Mouse (Mus musculus): Measurements from ENCODE around the gene Angptl3. TPM values are rescaled to one million over a fixed set of nuclear protein-coding genes. Genes with fewer than 3 reads are reported as not detected.
A peak's percentile ranks its signal among the peaks of the same experiment; 100 is the strongest.

Gene Angptl3
- total RNA-seq (2021), result 1 to 10 TPM; 3.2 to 3.7 TPM

- intact Hi-C loops (cut with DNase I), result no loop called here
- DNase-seq, result no peak
Measured at GRCm38 (mm10) chr4:99030686-99031085, at the start of gene Angptl3. Gene Angptl3, plus strand, starts transcription at chr4:99030954.

GRCm38 (mm10) chr4:98984701-98985100 lies 46.1 kb upstream of the Angptl3 start:
- DNase-seq, result no peak
- intact Hi-C loops (cut with DNase I), result no loop called here

GRCm38 (mm10) chr4:98993491-98993890 lies 37.3 kb upstream of the Angptl3 start:
- intact Hi-C loops (cut with DNase I), result no loop called here

GRCm38 (mm10) chr4:99005574-99005973 lies 25.2 kb upstream of the Angptl3 start:
- intact Hi-C loops (cut with DNase I), result no loop called here
- DNase-seq, result no peak

More at GRCm38 (mm10) chr4:98993491-98993890, 37.3 kb upstream of the Angptl3 start:
- no peak for DNase-seq

- DNase-seq, result no peak
- intact Hi-C loops (cut with DNase I), result no loop called here
Measured at GRCm38 (mm10) chr4:99006319-99006718, 24.4 kb upstream of the Angptl3 start.

- no peak for DNase-seq
- intact Hi-C loops (cut with DNase I), result no loop called here
Measured at GRCm38 (mm10) chr4:99011039-99011438, 19.7 kb upstream of the Angptl3 start.

- intact Hi-C loops (cut with DNase I), result no loop called here
- no peak for DNase-seq
Measured at GRCm38 (mm10) chr4:99022221-99022620, 8.5 kb upstream of the Angptl3 start.

GRCm38 (mm10) chr4:99028377-99028776 lies 2.4 kb upstream of the Angptl3 start:
- intact Hi-C loops (cut with DNase I), result no loop called here
- no peak for DNase-seq

GRCm38 (mm10) chr4:99032921-99033320 lies 2.2 kb downstream of the Angptl3 start:
- DNase-seq, result peak in 1 of 2 experiments; percentile 10
- intact Hi-C loops (cut with DNase I), result no loop called here

- intact Hi-C loops (cut with DNase I), result no loop called here
- DNase-seq, result no peak
Measured at GRCm38 (mm10) chr4:99044854-99045253, 14.1 kb downstream of the Angptl3 start.

GRCm38 (mm10) chr4:99046471-99046870 lies 15.7 kb downstream of the Angptl3 start:
- intact Hi-C loops (cut with DNase I), result no loop called here
- DNase-seq, result no peak

- no peak for DNase-seq
- intact Hi-C loops (cut with DNase I), result no loop called here
Measured at GRCm38 (mm10) chr4:99048581-99048980, 17.8 kb downstream of the Angptl3 start.

- no peak for DNase-seq
- intact Hi-C loops (cut with DNase I), result no loop called here
Measured at GRCm38 (mm10) chr4:99064524-99064923, 33.8 kb downstream of the Angptl3 start.

GRCm38 (mm10) chr4:99068806-99069205 lies 38.1 kb downstream of the Angptl3 start:
- no peak for DNase-seq
- intact Hi-C loops (cut with DNase I), result loop anchor here (5.0 kb wide), 1 partner anchor 122 kb away; no protein-coding TSS in a partner anchor

GRCm38 (mm10) chr4:99078005-99078404 lies 47.3 kb downstream of the Angptl3 start:
- no peak for DNase-seq
- intact Hi-C loops (cut with DNase I), result no loop called here

- intact Hi-C loops (cut with DNase I), result no loop called here
- DNase-seq, result no peak
Measured at GRCm38 (mm10) chr4:99081169-99081568, 50.4 kb downstream of the Angptl3 start.

GRCm38 (mm10) chr4:99083862-99084261 lies 53.1 kb downstream of the Angptl3 start:
- no peak for DNase-seq

GRCm38 (mm10) chr4:99087760-99088485 lies 57.2 kb downstream of the Angptl3 start:
- DNase-seq, result no peak

More at GRCm38 (mm10) chr4:99083862-99084261, 53.1 kb downstream of the Angptl3 start:
- intact Hi-C loops (cut with DNase I), result no loop called here

GRCm38 (mm10) chr4:99091151-99091701 lies 60.5 kb downstream of the Angptl3 start:
- intact Hi-C loops (cut with DNase I), result no loop called here
- no peak for DNase-seq

More at GRCm38 (mm10) chr4:99087760-99088485, 57.2 kb downstream of the Angptl3 start:
- intact Hi-C loops (cut with DNase I), result no loop called here

GRCm38 (mm10) chr4:99091777-99092176 lies 61.0 kb downstream of the Angptl3 start:
- intact Hi-C loops (cut with DNase I), result no loop called here
- no peak for DNase-seq
